Mouse (Mus musculus): ENCODE measurements around the gene Shtn1.

The Shtn1 gene

GRCm38 (mm10) chr19:59075472-59076101 is at the start of gene Shtn1:
Shtn1 (minus strand) TSS chr19:59076100.
- peak; percentile 52 for DNase-seq

DNA sequence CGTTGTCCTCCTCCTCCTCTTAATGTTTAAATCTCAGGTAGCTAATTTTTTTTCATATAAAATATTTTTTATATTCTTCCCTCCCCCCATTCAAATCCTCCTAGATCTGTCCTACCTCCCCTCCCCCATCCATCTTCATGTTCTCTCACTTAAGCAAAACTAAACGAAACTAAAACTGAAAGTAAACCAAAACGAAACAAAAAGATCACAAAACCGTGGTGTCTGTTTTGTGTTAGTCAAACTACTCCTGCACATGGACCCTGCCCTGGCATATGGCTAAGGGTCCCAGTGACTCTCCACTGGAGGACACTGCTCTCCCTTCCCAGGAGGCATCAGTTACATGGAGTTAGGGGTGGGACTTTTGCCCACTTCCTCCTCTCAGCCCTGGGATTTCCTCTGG is 38.3 kb upstream of the Shtn1 start:
- DNase-seq: no peak

- DNase-seq: no peak
Measured at GRCm38 (mm10) chr19:59109937-59110336, 34.0 kb upstream of the Shtn1 start.

- DNase-seq: no peak
Measured at GRCm38 (mm10) chr19:59098315-59098714, 22.4 kb upstream of the Shtn1 start.

DNA sequence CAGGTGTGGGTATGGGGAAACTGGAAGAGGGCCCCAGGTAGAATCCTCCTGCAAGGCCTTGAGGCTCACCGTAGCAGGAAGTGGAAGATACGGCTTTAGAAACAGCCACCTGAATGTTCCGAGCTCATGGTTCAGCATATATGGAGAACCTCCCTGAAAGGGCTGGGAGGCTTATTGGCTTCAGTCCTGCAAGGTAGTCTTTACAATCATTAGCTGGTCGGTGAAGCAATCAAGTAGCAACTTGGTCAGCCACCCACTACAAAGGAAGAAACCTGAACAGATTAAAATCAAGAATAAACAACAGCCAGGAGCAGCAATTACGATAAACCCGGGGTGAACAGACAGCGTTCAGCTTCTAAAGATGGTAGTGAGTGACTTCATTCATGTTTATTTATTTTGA is 16.4 kb upstream of the Shtn1 start:
- DNase-seq: no peak

DNA sequence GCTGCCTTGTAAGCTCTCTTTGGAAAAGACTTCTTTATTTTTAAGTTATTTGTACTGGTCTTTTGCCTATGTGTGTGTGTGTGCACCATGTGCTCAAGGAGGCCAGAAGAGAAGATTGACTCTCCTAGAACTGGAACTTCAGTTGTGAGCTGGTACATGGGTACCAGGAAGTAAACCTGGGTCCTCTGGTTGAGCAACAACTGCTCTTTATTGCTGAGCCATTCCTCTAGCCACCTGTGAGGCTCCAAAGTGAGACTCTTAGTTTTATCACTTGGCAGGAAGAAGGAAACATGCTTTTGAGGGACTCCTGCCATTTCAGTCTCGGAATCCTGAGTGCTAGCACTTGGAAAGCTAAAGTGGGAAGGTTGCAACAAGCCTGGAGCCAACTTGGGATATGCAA is 14.4 kb upstream of the Shtn1 start:
- no peak for DNase-seq

- no peak for DNase-seq
Measured at GRCm38 (mm10) chr19:59084296-59084695, 8.4 kb upstream of the Shtn1 start.

DNA sequence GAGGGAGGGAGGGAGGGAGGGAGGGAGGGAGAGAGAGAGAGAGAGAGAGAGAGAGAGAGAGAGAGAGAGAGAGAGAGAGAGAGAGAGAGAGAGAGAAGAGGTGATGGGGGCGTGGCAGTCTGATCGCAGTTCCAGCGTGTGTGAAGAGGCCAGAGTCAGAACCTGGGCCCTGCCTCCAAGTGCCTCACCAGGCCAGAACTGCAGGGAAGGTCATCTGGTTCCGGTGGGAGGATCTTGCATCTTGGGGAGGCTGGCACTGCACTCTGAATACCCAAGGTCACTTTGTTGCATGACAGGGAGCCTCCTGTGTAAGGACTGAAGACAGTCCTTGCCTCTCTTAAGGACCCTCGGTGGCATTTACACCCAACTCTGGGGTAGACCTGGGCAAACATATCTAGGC is 231 bp upstream of the Shtn1 start:
- no peak for DNase-seq

DNA sequence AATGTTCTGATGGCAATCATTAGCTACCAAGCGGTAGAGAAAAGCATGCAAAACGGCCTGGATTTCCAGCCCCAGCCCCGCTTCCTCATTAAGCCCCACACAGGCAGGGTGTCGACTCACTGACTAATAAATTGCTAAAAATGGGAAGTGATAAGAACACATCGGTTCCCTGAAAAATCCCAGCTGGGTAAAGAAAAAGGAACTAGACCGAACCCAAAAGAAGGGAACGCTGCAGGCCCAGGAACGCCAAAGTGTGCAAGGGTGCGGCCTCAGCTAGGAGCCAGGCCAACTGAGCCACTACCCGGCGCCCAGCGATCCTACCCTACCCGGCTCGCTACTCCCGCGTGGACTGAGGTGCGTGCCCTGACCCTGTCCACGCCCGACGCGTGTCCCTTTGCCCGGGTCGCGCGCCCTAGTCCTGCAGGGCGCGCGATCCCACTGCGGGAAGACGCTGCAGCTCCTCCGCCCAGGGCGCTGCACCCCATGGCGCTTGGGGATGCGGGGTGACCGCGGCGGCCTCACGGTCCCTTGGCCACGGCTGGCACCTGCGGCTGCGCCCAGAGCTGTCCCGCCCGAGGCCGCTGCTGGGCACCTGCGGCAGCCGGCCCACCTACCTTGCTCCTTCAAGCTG is 944 bp downstream of the Shtn1 start:
- DNase-seq: peak; percentile 31

DNA sequence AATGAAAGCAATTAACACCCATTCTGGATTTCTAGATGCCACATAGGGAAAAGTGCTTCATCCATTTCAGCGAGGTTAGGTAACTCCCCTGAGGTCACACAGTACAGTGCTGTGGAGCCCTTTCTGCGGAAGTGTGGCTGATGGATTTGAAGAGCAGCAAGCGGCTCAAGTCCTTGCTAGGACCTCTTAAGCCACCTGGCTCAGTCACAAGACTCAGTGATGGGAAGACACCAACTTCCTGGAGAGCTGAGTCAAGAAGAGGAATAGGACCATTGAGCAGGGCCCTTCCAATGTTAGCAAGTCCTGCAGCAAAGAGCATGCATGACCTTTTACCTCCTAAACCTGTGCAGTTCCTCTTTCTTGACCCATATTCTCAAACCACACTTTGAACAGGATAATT is 1.5 kb downstream of the Shtn1 start:
- no peak for DNase-seq

- DNase-seq: no peak
Measured at GRCm38 (mm10) chr19:59073006-59073405, 2.9 kb downstream of the Shtn1 start.

DNA sequence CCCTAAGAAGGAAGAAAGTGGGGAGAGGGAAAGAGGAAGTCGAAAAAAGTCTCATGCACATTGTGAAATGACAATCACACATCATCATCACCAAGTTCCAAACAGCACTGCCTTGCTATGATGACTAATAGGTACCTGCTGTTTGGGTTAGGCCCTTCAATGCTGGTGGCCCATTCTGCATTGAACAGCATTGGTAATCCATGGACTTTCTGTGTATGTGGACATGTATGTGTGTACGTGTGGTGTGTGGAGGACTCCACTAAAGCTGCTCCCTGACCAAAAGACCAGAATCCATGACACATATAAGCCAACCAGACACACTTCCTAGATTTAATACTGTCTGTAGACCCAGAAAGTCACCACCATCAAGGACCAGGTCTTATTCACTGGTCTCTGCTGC is 3.9 kb downstream of the Shtn1 start:
- no peak for DNase-seq

DNA sequence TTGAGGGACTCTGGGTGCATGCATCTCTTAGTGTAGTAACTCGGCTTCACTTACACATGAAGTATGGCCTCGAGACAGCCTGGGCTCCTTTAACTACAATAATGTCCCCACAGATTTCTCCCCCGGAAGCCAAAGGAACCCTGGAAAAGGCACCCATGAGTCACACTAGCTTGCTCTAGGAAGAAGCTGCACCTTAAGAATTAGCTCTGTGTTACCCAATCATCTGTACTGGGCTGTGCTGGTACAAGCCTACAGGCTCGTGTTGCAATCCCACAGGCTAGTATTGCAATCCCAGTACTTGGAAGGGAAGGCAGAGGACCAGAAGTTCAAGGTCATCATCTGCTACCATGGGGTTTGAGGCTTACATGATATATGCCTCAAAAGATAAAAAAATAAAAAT is 4.5 kb downstream of the Shtn1 start:
- no peak for DNase-seq

DNA sequence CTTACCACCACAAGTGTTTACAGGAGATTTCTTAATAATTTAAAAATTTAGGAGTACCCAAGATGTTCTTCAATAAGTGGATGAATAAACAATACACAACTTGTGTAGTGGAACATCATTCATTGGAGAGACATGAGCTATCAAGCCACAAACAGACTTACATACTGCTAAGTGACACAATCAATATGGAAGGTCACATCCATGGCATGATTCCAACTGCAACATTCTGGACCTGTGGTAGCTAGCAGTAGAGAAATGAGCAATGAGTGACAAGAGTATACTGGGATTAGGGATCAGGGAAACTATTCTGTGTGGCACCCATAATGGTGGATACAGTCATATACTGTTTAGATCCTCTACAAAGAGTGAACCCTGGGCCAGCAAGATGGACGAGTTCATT is 8.2 kb downstream of the Shtn1 start:
- no peak for DNase-seq

GRCm38 (mm10) chr19:59066670-59067069 is 9.2 kb downstream of the Shtn1 start:
- no peak for DNase-seq

DNA sequence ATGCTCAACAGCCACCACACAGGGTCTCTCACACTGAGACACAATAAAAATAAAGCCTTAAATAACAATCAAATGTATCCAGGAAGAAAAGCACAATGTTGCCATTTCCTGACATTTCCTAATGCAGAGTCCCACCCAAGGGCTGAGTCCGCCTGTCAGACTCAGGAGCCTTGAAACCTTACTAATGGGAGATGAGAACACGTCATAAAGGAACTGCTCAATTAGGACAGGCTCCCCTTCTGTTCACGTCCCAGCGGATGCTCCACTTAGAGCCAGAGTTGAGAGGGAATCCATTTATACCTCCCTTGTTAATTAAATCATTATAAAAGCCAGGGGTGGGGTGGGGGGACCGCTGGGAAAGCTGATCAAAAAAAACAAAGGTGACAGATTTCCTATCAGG is 9.8 kb downstream of the Shtn1 start:
- no peak for DNase-seq

DNA sequence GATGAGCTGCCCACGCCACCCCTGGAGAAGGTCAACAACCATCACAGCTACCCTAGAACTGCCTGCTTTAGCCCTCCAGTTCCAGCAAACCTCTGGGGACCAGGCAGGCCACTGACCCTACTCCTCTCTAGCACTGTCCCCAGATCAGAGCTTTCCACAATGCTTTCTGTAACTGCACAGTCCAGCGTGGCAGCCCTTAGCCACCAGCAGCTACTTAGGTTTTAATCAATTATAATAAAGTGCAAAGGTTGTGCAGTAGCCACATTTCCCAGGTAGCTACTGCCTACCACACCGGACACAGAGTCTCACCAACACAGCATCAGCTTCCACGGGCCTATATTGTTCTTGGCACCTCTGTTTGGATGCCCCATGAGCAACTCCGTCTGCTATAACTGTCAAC is 11.3 kb downstream of the Shtn1 start:
- no peak for DNase-seq

DNA sequence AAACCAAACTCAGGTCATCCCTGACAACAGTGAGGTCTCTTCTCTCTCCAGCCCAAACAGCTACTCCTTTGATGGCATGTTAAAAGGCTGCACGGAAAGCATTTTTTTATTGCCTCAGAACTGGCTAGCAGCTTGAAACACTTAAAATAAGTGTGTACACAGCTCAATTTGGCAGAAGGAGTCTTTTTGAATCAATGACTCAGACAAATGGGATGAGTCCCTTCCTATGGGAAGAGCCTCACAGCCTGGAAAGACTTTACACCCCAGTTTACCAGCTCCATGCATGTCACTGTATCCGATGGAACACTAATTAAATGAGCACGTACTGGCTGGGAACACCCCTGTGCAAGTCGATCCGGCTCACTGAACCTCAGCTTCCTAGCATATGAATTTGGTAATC is 12.3 kb downstream of the Shtn1 start:
- DNase-seq: no peak

GRCm38 (mm10) chr19:59058105-59058504 is 17.8 kb downstream of the Shtn1 start:
- no peak for DNase-seq

DNA sequence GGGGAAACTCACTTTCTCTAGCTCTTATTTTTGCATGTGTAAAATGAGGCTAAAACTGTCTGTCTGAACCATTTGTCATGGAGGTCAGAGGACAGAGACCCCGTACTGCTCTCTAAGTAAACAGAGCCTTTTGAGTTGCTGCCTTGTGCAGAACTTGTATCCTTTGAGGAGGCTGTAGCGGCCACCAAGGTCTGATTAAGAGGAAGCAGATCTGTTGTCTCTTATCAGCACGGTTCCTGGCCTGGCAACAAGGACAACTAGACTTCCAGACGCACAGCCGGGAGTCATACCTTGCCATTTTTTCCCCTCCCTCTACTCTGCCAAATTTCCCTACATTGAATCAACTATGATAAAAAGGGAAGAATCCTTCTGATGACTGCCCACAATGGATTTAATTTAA is 18.5 kb downstream of the Shtn1 start:
- no peak for DNase-seq

GRCm38 (mm10) chr19:59054632-59054951 is 21.3 kb downstream of the Shtn1 start:
- no peak for DNase-seq

DNA sequence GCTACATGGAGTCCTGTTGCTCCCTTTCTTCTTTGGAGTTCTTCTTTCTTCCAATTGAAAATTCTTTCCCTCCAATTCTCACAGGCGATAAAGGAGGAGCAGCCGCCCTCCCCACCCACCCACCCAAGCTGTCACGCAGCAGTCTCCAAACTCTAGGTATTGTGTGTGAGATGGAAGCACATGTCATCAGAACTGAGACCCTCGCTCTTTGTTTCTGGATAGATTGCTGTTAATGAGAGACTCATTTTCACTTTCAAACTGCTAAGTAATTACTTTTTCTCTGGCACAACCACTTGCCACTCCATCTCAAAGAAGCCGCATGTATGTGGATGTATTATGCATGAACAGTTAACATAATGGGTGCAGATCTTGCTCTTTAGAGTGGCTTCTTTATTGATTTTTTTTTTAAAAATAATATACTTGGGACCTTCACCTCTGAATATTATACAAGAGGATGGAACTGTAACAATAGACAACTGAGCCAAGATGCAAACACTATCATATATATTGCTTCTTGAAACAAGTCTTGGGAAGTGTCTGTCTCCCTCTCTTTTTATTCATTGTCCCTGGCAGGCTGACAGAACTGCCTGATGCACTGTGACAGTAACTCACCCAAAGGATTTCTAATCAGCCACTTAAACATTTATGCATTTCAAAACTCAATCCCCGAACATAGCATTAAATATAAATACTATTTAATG is 21.8 kb downstream of the Shtn1 start:
- DNase-seq: no peak

- no peak for DNase-seq
Measured at GRCm38 (mm10) chr19:59052783-59053490, 23.0 kb downstream of the Shtn1 start.

DNA sequence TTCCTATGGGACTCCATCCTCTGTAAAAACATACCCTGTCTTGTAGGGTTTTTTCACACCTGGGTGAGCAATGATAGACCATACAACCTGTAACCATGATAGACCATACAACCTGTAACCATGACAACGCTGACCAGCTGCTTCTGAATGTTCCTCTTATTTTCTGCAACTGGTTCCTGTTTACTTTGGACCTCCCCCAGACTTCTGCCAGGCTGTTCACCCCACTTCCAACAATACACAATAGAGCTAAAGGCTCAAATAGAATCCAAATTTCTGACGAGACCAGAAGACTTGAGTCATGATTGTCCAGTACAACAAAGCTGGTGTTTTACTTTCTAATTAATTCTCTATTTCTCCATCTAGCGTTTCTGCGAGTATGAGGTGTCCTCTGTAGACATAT is 23.8 kb downstream of the Shtn1 start:
- no peak for DNase-seq
